ENCODE assay signal across 14 mouse cellular contexts in genomic region chr14:46950527-46951384, GRCm38 (mm10).
A peak's percentile ranks its signal among the peaks of the same experiment; 100 is the strongest.
DNase-seq lines count a peak whose midpoint lies in the region; ATAC-seq and TF ChIP-seq lines count a peak whose summit lies in the region.
"Had no signal": no experiment of that assay in that cellular context is flagged by ENCODE, and none has a peak within 500 bp of the region (broad histone marks: within the 10 kb centered on the region; RNA-seq: fewer than 3 reads in every experiment).

No protein-coding gene starts in this region.

- no peaks in the 10 kb centered on the region for H3K36me3 ChIP-seq in heart, adult 2 months (ENCODE audit: control insufficient read depth, insufficient read depth, low read length)
- H3K36me3 ChIP-seq in lung, embryonic 14.5 days (ENCODE audit: insufficient read depth) = no peaks in the 10 kb centered on the region
- H3K36me3 ChIP-seq in heart, embryonic 15.5 days = no peaks in the 10 kb centered on the region
- H3K36me3 ChIP-seq in liver, postnatal 0 days (replicated peaks; ENCODE audit: insufficient read depth, low read length) = no peaks in the 10 kb centered on the region
- H3K36me3 ChIP-seq: midbrain, embryonic 12.5 days had no signal

- H3K4me2 ChIP-seq in lung, embryonic 14.5 days = no peak overlapping the region
- peak overlapping the region; percentile 24 for H3K4me2 ChIP-seq in heart, embryonic 15.5 days
- no peak overlapping the region for H3K4me2 ChIP-seq in liver, postnatal 0 days (ENCODE audit: low read depth, low read length)
- H3K4me2 ChIP-seq: midbrain, embryonic 12.5 days had no signal

- DNase-seq in heart, adult 2 months = no peak
- no peak for DNase-seq in heart, postnatal 14 days
- DNase-seq in lung, embryonic 14.5 days = peak; percentile 21
- DNase-seq in lung, adult 18-20 months = no peak
- DNase-seq in skeletal muscle tissue, adult 2 months (ENCODE audit: low read depth, low spot score) = peak; percentile 49
- no peak for DNase-seq in liver, postnatal 0 days
- DNase-seq: gastrocnemius, postnatal 36 days; kidney, postnatal 10 days; liver; lung, postnatal 14 days had no signal

- no peak for TF ChIP-seq POLR2A in heart, adult 2 months (IDR thresholded peaks at IDR 0.05; ENCODE audit: insufficient read depth, low read depth, low read length)

- TF ChIP-seq EP300 in heart, adult 2 months (IDR thresholded peaks at IDR 0.05; ENCODE audit: insufficient read depth, low read depth, low read length) = no peak
- no peak for TF ChIP-seq EP300 in liver, postnatal 0 days (IDR thresholded peaks at IDR 0.05; ENCODE audit: low read depth)

- H3K27ac ChIP-seq in heart, adult 2 months = peak overlapping the region; percentile 21; the same call in 1 of the 2 replicates
- no peak overlapping the region for H3K27ac ChIP-seq in lung, embryonic 14.5 days (ENCODE audit: low read depth)
- H3K27ac ChIP-seq in heart, embryonic 15.5 days = peak overlapping the region; percentile 71
- H3K27ac ChIP-seq in liver, postnatal 0 days (ENCODE audit: low read depth) = no peak overlapping the region
- H3K27ac ChIP-seq: midbrain, embryonic 12.5 days had no signal

- peaks cover 16% of the 10 kb centered on the region for H3K4me1 ChIP-seq in heart, adult 2 months (ENCODE audit: control insufficient read depth, insufficient read depth, low read length)
- H3K4me1 ChIP-seq in lung, embryonic 14.5 days (ENCODE audit: insufficient read depth) = peaks cover 17% of the 10 kb centered on the region
- H3K4me1 ChIP-seq in heart, embryonic 15.5 days (replicated peaks) = peaks cover 64% of the 10 kb centered on the region
- 0 out of 2 replicates have a peak, but pooled peaks cover 3% of the 10 kb centered on the region for H3K4me1 ChIP-seq in liver, postnatal 0 days (ENCODE audit: insufficient read depth)

- no peaks in the 10 kb centered on the region for H3K27me3 ChIP-seq in heart, adult 2 months (ENCODE audit: control insufficient read depth, insufficient read depth, low read length)
- no peaks in the 10 kb centered on the region for H3K27me3 ChIP-seq in lung, embryonic 14.5 days (ENCODE audit: insufficient read depth, low read length)
- H3K27me3 ChIP-seq in heart, embryonic 15.5 days = no peaks in the 10 kb centered on the region
- no peaks in the 10 kb centered on the region for H3K27me3 ChIP-seq in liver, postnatal 0 days (ENCODE audit: insufficient read depth, low read length)
- H3K27me3 ChIP-seq: CH12.LX; midbrain, embryonic 12.5 days had no signal

- no peak overlapping the region for H3K4me3 ChIP-seq in heart, adult 2 months
- H3K4me3 ChIP-seq in lung, embryonic 14.5 days (ENCODE audit: low read depth, low read length) = no peak overlapping the region
- H3K4me3 ChIP-seq in heart, embryonic 15.5 days = no peak overlapping the region
- H3K4me3 ChIP-seq in liver, postnatal 0 days (ENCODE audit: low read depth, low read length) = no peak overlapping the region
- H3K4me3 ChIP-seq: midbrain, embryonic 12.5 days had no signal

- intact Hi-C loops in heart, adult 2 months (cut with DNase I) = loop anchor here (5.0 kb wide), 1 partner anchor 68 kb away; the partner anchor contains the start of gene Samd4
- intact Hi-C loops in heart, postnatal 14 days (cut with DNase I) = no loop called here

- no peak for TF ChIP-seq CTCF in heart, adult 2 months (IDR thresholded peaks at IDR 0.05)
- no peak for TF ChIP-seq CTCF in lung, embryonic 14.5 days (IDR thresholded peaks at IDR 0.05; ENCODE audit: low read depth)
- no peak for TF ChIP-seq CTCF in liver, postnatal 0 days (IDR thresholded peaks at IDR 0.05; ENCODE audit: low read depth)

- no peak for ATAC-seq in lung, embryonic 14.5 days (ENCODE audit: insufficient read depth)
- ATAC-seq in heart, embryonic 15.5 days (replicated peaks; ENCODE audit: insufficient number of reproducible peaks, insufficient read depth, low FRiP score, low read depth) = no peak; the same call in 1 of the 2 replicates
- no peak for ATAC-seq in liver, postnatal 0 days
- ATAC-seq: forebrain, embryonic 16.5 days had no signal

- H3K9me3 ChIP-seq in lung, embryonic 14.5 days (ENCODE audit: low read depth, low read length) = no peaks in the 10 kb centered on the region
- H3K9me3 ChIP-seq in heart, embryonic 15.5 days (replicated peaks) = no peaks in the 10 kb centered on the region
- no peaks in the 10 kb centered on the region for H3K9me3 ChIP-seq in liver, postnatal 0 days (ENCODE audit: low read length)
- H3K9me3 ChIP-seq: midbrain, embryonic 12.5 days had no signal

- 22% methylated on average over 11 of the region's 11 CpGs for WGBS in heart, adult 2 months
- WGBS in lung, embryonic 14.5 days = 34% methylated on average over 11 of the region's 11 CpGs
- WGBS in heart, embryonic 15.5 days = 23% methylated on average over 11 of the region's 11 CpGs
- 62% methylated on average over 11 of the region's 11 CpGs for WGBS in liver, postnatal 0 days (ENCODE audit: insufficient replicate concordance)

- no peak overlapping the region for H3K9ac ChIP-seq in heart, adult 2 months (ENCODE audit: low read depth, low read length)
- H3K9ac ChIP-seq in lung, embryonic 14.5 days = no peak overlapping the region
- H3K9ac ChIP-seq in heart, embryonic 15.5 days = no peak overlapping the region
- H3K9ac ChIP-seq in liver, postnatal 0 days (replicated peaks) = no peak overlapping the region
- H3K9ac ChIP-seq: midbrain, embryonic 12.5 days had no signal

- no peaks in the 10 kb centered on the region for H3K79me2 ChIP-seq in heart, adult 2 months (replicated peaks; ENCODE audit: control insufficient read depth, insufficient read depth, low read length)

Comparison
In these comparisons a context has a peak if more than half of its experiments do, and no peak if none do; other contexts are left out.
1. DNase-seq: peak in lung, embryonic 14.5 days (single experiment) and skeletal muscle tissue, adult 2 months (single experiment); none in heart, adult 2 months (0 of 2), heart, postnatal 14 days (0 of 2), lung, adult 18-20 months (0 of 2) and liver, postnatal 0 days (single experiment).
2. H3K27ac ChIP-seq: peak in heart, adult 2 months (single experiment) and heart, embryonic 15.5 days (single experiment); none in lung, embryonic 14.5 days (single experiment) and liver, postnatal 0 days (single experiment).